Mouse (Mus musculus) brain, adult 2 months (tissue): ENCODE data around the gene Prkn.

Experiments
- DNase-seq: peaks from one replicate; pipeline ENCODE4 v3.0.0; 2011; ENCODE audit warnings: low read depth, low spot score

Gene Prkn

GRCm38 (mm10) chr17:11270179-11270578 lies 430.0 kb downstream of the Prkn start:
- DNase-seq = peak; percentile 66

- peak; percentile 85 for DNase-seq
Observed at GRCm38 (mm10) chr17:11271876-11272275, 431.7 kb downstream of the Prkn start.

GRCm38 (mm10) chr17:11284246-11284645 lies 444.1 kb downstream of the Prkn start:
- DNase-seq = peak; percentile 67

GRCm38 (mm10) chr17:11290183-11290582 lies 450.0 kb downstream of the Prkn start:
- no peak for DNase-seq

GRCm38 (mm10) chr17:11303116-11303515 lies 462.9 kb downstream of the Prkn start:
- peak; percentile 80 for DNase-seq

- DNase-seq = no peak
Observed at GRCm38 (mm10) chr17:11309843-11310242, 469.7 kb downstream of the Prkn start.

- no peak for DNase-seq
Observed at GRCm38 (mm10) chr17:11314163-11314562, 474.0 kb downstream of the Prkn start.

GRCm38 (mm10) chr17:11315675-11316074 lies 475.5 kb downstream of the Prkn start:
- peak; percentile 89 for DNase-seq

GRCm38 (mm10) chr17:11318946-11319345 lies 478.8 kb downstream of the Prkn start:
- no peak for DNase-seq

- no peak for DNase-seq
Observed at GRCm38 (mm10) chr17:11319666-11320360, 479.6 kb downstream of the Prkn start.

GRCm38 (mm10) chr17:11332081-11332480 lies 491.9 kb downstream of the Prkn start:
- DNase-seq = peak; percentile 76

GRCm38 (mm10) chr17:11333741-11334140 lies 493.6 kb downstream of the Prkn start:
- DNase-seq = peak; percentile 70

GRCm38 (mm10) chr17:11336156-11336555 lies 496.0 kb downstream of the Prkn start:
- DNase-seq = peak; percentile 79

- no peak for DNase-seq
Observed at GRCm38 (mm10) chr17:11340368-11340767, 500.2 kb downstream of the Prkn start.

GRCm38 (mm10) chr17:11346310-11346709 lies 506.1 kb downstream of the Prkn start:
- no peak for DNase-seq

- DNase-seq = peak; percentile 86
Observed at GRCm38 (mm10) chr17:11352778-11353552, 512.8 kb downstream of the Prkn start.

GRCm38 (mm10) chr17:11353553-11353945 lies 513.4 kb downstream of the Prkn start:
- no peak for DNase-seq

GRCm38 (mm10) chr17:11354348-11354747 lies 514.2 kb downstream of the Prkn start:
- DNase-seq = peak; percentile 47

- DNase-seq = no peak
Observed at GRCm38 (mm10) chr17:11375461-11375860, 535.3 kb downstream of the Prkn start.

GRCm38 (mm10) chr17:11383364-11383962 lies 543.3 kb downstream of the Prkn start:
- peak; percentile 75 for DNase-seq

- DNase-seq = peak; percentile 97
Observed at GRCm38 (mm10) chr17:11385246-11385645, 545.1 kb downstream of the Prkn start.

GRCm38 (mm10) chr17:11392622-11393294 lies 552.6 kb downstream of the Prkn start:
- peak; percentile 43 for DNase-seq
